Mouse (Mus musculus) liver, embryonic 18 days (tissue): ENCODE data around the gene Olfr1392. TPM values are rescaled to one million over a fixed set of nuclear protein-coding genes. Genes with fewer than 3 reads are reported as not detected.

Experiments
- polyA plus RNA-seq: library from polyadenylated mRNA; depleted of rRNA; stranded (reverse); fragments of >200 nt; gene quantifications from 2 replicates; pipeline ENCODE4 v1.2.3, GENCODE M21; 2012; rRNA removed

The Olfr1392 gene
- polyA plus RNA-seq, result 0.02 TPM in 2 replicates

GRCm38 (mm10) chr11:49284982-49285381 is at the start of gene Olfr1392:
Gene Olfr1392, plus strand, starts transcription at chr11:49285282.

DNA sequence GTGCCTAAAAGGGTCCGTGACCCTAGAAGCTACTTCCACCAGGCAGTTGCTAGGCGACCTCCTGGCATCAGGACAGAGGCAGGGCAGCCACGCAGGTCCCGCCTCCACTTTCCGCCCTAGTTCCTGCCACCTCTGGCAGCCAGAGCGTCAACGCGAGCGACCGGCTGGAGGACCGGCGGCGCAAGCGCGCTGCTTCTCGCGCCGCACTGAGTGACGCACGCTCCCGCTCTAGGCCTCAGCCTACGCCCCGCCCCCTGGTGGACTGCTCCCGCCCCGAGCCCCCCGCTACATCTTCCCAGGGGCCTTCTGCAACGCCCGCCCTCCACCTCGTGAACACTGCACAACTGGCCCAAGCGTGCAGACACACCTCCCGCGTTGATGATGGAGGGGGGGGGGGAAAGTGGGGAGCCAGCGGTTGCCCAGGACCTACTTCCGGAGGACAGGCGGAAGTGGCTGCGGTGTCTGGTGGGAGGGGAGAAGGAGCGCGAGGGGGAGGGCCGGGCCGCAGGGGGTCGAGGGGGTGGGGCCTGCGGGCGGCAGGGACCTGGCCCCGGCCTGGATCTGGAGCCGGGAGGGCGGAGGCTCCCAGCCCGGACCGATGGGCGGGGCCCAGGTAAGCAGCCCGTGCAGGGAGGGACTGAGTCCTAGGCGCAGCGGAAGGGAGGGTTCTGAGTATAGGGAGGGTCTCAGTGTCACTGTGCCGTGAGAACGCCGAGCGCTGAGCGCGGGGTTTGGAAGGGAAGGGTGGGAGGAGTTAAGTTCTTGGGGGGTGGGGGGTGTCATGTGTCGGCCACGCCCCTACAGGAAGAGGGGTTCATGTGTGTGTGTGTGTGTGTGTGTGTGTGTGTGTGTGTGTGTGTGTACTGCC is 41.1 kb upstream of the Olfr1392 start, which contains the start of gene Mgat1:
TSS of gene Mgat1 (plus strand) at position 465 of the 868 bp plus-strand sequence.

GRCm38 (mm10) chr11:49278222-49278621 is 6.9 kb upstream of the Olfr1392 start, which contains the start of gene Olfr1393:
Gene Olfr1393, plus strand, starts transcription at chr11:49278304.

GRCm38 (mm10) chr11:49304441-49304840 is 19.4 kb downstream of the Olfr1392 start, which contains the start of gene Olfr10:
Gene Olfr10, plus strand, starts transcription at chr11:49304741.

GRCm38 (mm10) chr11:49322442-49322841 is 37.4 kb downstream of the Olfr1392 start, which contains the start of gene Olfr1391:
Gene Olfr1391, plus strand, starts transcription at chr11:49322742.

GRCm38 (mm10) chr11:49334888-49335287 is 49.8 kb downstream of the Olfr1392 start, which contains the start of gene Olfr1390:
Gene Olfr1390, plus strand, starts transcription at chr11:49335188.

Other genes with a start within 250 kb of the Olfr1392 start
- 1.9 TPM in 2 replicates for gene 9930111J21Rik2, start 234.0 kb upstream of the Olfr1392 start, polyA plus RNA-seq
- 1.8 and 5.0 TPM in 2 replicates for gene Tgtp2, start 221.1 kb upstream of the Olfr1392 start, polyA plus RNA-seq
- gene Ifi47, start 208.7 kb upstream of the Olfr1392 start, polyA plus RNA-seq, result 17.6 and 25.6 TPM in 2 replicates
- 0.02 TPM in 1 of 2 replicates, not detected in the other for gene Olfr1396, start 170.4 kb upstream of the Olfr1392 start, polyA plus RNA-seq
- not detected in 2 replicates for gene Olfr1395, start 143.0 kb upstream of the Olfr1392 start, polyA plus RNA-seq
- gene Olfr1394, start 130.9 kb upstream of the Olfr1392 start, polyA plus RNA-seq, result not detected in 2 replicates
- gene Btnl9, start 98.1 kb upstream of the Olfr1392 start, polyA plus RNA-seq, result 1.4 TPM in 2 replicates
- gene Zfp62, start 82.0 kb upstream of the Olfr1392 start, polyA plus RNA-seq, result 5.3 and 5.4 TPM in 2 replicates
- 44.3 and 46.4 TPM in 2 replicates for gene Mgat1, start 41.1 kb upstream of the Olfr1392 start, polyA plus RNA-seq
- gene Olfr1393, start 7.0 kb upstream of the Olfr1392 start, polyA plus RNA-seq, result 0.10 and 0.14 TPM in 2 replicates
- gene Olfr10, start 19.5 kb downstream of the Olfr1392 start, polyA plus RNA-seq, result not detected in 2 replicates
- gene Olfr1391, start 37.5 kb downstream of the Olfr1392 start, polyA plus RNA-seq, result not detected in 2 replicates
- not detected in 2 replicates for gene Olfr1390, start 49.9 kb downstream of the Olfr1392 start, polyA plus RNA-seq
- not detected in 2 replicates for gene Olfr1389, start 137.8 kb downstream of the Olfr1392 start, polyA plus RNA-seq
- gene Olfr1388, start 151.3 kb downstream of the Olfr1392 start, polyA plus RNA-seq, result 0.05 and 0.06 TPM in 2 replicates
- not detected in 2 replicates for gene Olfr1387, start 170.1 kb downstream of the Olfr1392 start, polyA plus RNA-seq
- not detected in 2 replicates for gene Olfr1386, start 179.8 kb downstream of the Olfr1392 start, polyA plus RNA-seq
- not detected in 2 replicates for gene Olfr1385, start 203.8 kb downstream of the Olfr1392 start, polyA plus RNA-seq
- gene Olfr1384, start 221.4 kb downstream of the Olfr1392 start, polyA plus RNA-seq, result not detected in 2 replicates
- gene Olfr1383, start 234.4 kb downstream of the Olfr1392 start, polyA plus RNA-seq, result not detected in 2 replicates
- not detected in 2 replicates for gene Olfr1382, start 243.0 kb downstream of the Olfr1392 start, polyA plus RNA-seq